Mouse (Mus musculus): ENCODE results near the gene Rab5if. TPM values are rescaled to one million over a fixed set of nuclear protein-coding genes. Genes with fewer than 3 reads are reported as not detected.
A peak's percentile ranks its signal among the peaks of the same experiment; 100 is the strongest.
"Not testable (repeated sequence)": the region's sequence is repeated elsewhere in the genome, so short reads cannot be mapped to it uniquely, and the experiment has no call there.

Gene Rab5if
- polyA plus RNA-seq, 1 experiment from 2014 or later, result 155 TPM

GRCm38 (mm10) chr2:156882431-156883001, 19.6 kb downstream of the Rab5if start:
- WGBS, result 50% methylated on average over 10 of the region's 10 CpGs
- Histone ChIP-seq H3K27ac (no peak overlapping the region), H3K4me3 (no peak overlapping the region), H3K27me3 (no peaks in the 10 kb centered on the region), H3K9ac (no peak overlapping the region), H3K36me3 (no peaks in the 10 kb centered on the region), H3K4me2 (no peak overlapping the region), H3K9me3 (no peaks in the 10 kb centered on the region), H3K4me1 (replicated peaks) (no peaks in the 10 kb centered on the region)
- ATAC-seq (ENCODE audit: low FRiP score), result no peak

- Histone ChIP-seq H3K9ac (no peak overlapping the region), H3K4me3 (no peak overlapping the region), H3K36me3 (no peaks in the 10 kb centered on the region), H3K4me2 (no peak overlapping the region), H3K27me3 (no peaks in the 10 kb centered on the region), H3K4me1 (replicated peaks) (no peaks in the 10 kb centered on the region), H3K27ac (no peak overlapping the region), H3K9me3 (no peaks in the 10 kb centered on the region)
- no peak for ATAC-seq (ENCODE audit: low FRiP score)
- 89% methylated on average over 10 of the region's 10 CpGs for WGBS
Measured at GRCm38 (mm10) chr2:156884396-156885211, 21.7 kb downstream of the Rab5if start.

- not testable (repeated sequence) for H3K36me3 ChIP-seq; H3K4me1 ChIP-seq (replicated peaks); H3K4me2 ChIP-seq; H3K27me3 ChIP-seq; H3K9ac ChIP-seq; H3K27ac ChIP-seq; ATAC-seq (ENCODE audit: low FRiP score); H3K4me3 ChIP-seq; H3K9me3 ChIP-seq
- WGBS, result 79% methylated on average over 2 of the region's 2 CpGs
Measured at GRCm38 (mm10) chr2:156885666-156886065, 22.7 kb downstream of the Rab5if start.

- no peak for ATAC-seq (ENCODE audit: low FRiP score)
- H3K4me3 ChIP-seq, result no peak overlapping the region
- no peaks in the 10 kb centered on the region for H3K4me1 ChIP-seq (replicated peaks)
- no peaks in the 10 kb centered on the region for H3K27me3 ChIP-seq
- no peak overlapping the region for H3K27ac ChIP-seq
- WGBS, result 83% methylated on average over 10 of the region's 10 CpGs
- no peaks in the 10 kb centered on the region for H3K9me3 ChIP-seq
- no peak overlapping the region for H3K9ac ChIP-seq
- H3K4me2 ChIP-seq, result no peak overlapping the region
- no peaks in the 10 kb centered on the region for H3K36me3 ChIP-seq
Measured at GRCm38 (mm10) chr2:156886084-156886631, 23.2 kb downstream of the Rab5if start.

- H3K36me3 ChIP-seq, result no peaks in the 10 kb centered on the region
- WGBS, result 66% methylated on average over 6 of the region's 6 CpGs
Measured at GRCm38 (mm10) chr2:156887017-156887416, 24.1 kb downstream of the Rab5if start, which contains the start of gene Sla2. TSS of gene Sla2 (minus strand) at chr2:156887192.

GRCm38 (mm10) chr2:156888490-156888889, 25.6 kb downstream of the Rab5if start:
- no peaks in the 10 kb centered on the region for H3K9me3 ChIP-seq
- H3K36me3 ChIP-seq, result no peaks in the 10 kb centered on the region
- H3K4me1 ChIP-seq (replicated peaks), result peaks cover 14% of the 10 kb centered on the region
- H3K9ac ChIP-seq, result no peak overlapping the region
- no peaks in the 10 kb centered on the region for H3K27me3 ChIP-seq
- ATAC-seq (ENCODE audit: low FRiP score), result no peak
- no peak overlapping the region for H3K4me2 ChIP-seq
- no peak overlapping the region for H3K4me3 ChIP-seq
- no peak overlapping the region for H3K27ac ChIP-seq
- 72% methylated on average over 3 of the region's 3 CpGs for WGBS

More at GRCm38 (mm10) chr2:156887017-156887416, 24.1 kb downstream of the Rab5if start, which contains the start of gene Sla2:
- H3K9me3 ChIP-seq, result no peaks in the 10 kb centered on the region
- H3K27me3 ChIP-seq, result no peaks in the 10 kb centered on the region
- H3K4me3 ChIP-seq, result no peak within 1 kb of the TSS
- ATAC-seq (ENCODE audit: low FRiP score), result no peak
- H3K4me1 ChIP-seq (replicated peaks), result peaks cover 4% of the 10 kb centered on the region
- H3K27ac ChIP-seq, result no peak within 1 kb of the TSS
- no peak within 1 kb of the TSS for H3K4me2 ChIP-seq
- no peak within 1 kb of the TSS for H3K9ac ChIP-seq

GRCm38 (mm10) chr2:156892240-156892639, 29.3 kb downstream of the Rab5if start:
- Histone ChIP-seq H3K36me3 (no peaks in the 10 kb centered on the region), H3K4me1 (replicated peaks) (peaks cover 14% of the 10 kb centered on the region), H3K9me3 (no peaks in the 10 kb centered on the region), H3K4me3 (no peak overlapping the region), H3K9ac (no peak overlapping the region), H3K27me3 (no peaks in the 10 kb centered on the region), H3K4me2 (no peak overlapping the region), H3K27ac (no peak overlapping the region; the same call in 1 of the 2 replicates)
- 0 out of 2 replicates have a peak, but pooled peaks have one; percentile 57 for ATAC-seq (ENCODE audit: low FRiP score)
- WGBS, result 17% methylated on average over 3 of the region's 3 CpGs

GRCm38 (mm10) chr2:156892821-156893220, 29.9 kb downstream of the Rab5if start:
- Histone ChIP-seq H3K9me3 (no peaks in the 10 kb centered on the region), H3K9ac (no peak overlapping the region), H3K4me3 (no peak overlapping the region), H3K36me3 (no peaks in the 10 kb centered on the region), H3K27ac (no peak overlapping the region; the same call in 1 of the 2 replicates), H3K27me3 (no peaks in the 10 kb centered on the region), H3K4me2 (no peak overlapping the region), H3K4me1 (replicated peaks) (peaks cover 14% of the 10 kb centered on the region)
- 62% methylated on average over 6 of the region's 6 CpGs for WGBS
- no peak for ATAC-seq (ENCODE audit: low FRiP score)

- Histone ChIP-seq H3K27ac (no peak overlapping the region), H3K4me2 (no peak overlapping the region), H3K36me3 (no peaks in the 10 kb centered on the region), H3K4me1 (replicated peaks) (peaks cover 14% of the 10 kb centered on the region), H3K27me3 (no peaks in the 10 kb centered on the region), H3K9ac (no peak overlapping the region), H3K9me3 (no peaks in the 10 kb centered on the region), H3K4me3 (no peak overlapping the region)
- WGBS, result 87% methylated on average over 15 of the region's 15 CpGs
- no peak for ATAC-seq (ENCODE audit: low FRiP score)
Measured at GRCm38 (mm10) chr2:156894496-156895265, 31.8 kb downstream of the Rab5if start.

GRCm38 (mm10) chr2:156896384-156896914, 33.5 kb downstream of the Rab5if start:
- Histone ChIP-seq H3K4me2 (no peak overlapping the region), H3K9ac (no peak overlapping the region), H3K36me3 (no peaks in the 10 kb centered on the region), H3K27me3 (no peaks in the 10 kb centered on the region), H3K4me3 (no peak overlapping the region), H3K27ac (no peak overlapping the region), H3K4me1 (replicated peaks) (peaks cover 14% of the 10 kb centered on the region), H3K9me3 (no peaks in the 10 kb centered on the region)
- WGBS, result 76% methylated on average over 9 of the region's 9 CpGs
- no peak for ATAC-seq (ENCODE audit: low FRiP score)

- H3K4me2 ChIP-seq, result no peak overlapping the region
- WGBS, result 90% methylated on average over 9 of the region's 9 CpGs
- no peak for ATAC-seq (ENCODE audit: low FRiP score)
Measured at GRCm38 (mm10) chr2:156897034-156897433, 34.1 kb downstream of the Rab5if start.

GRCm38 (mm10) chr2:156898374-156898773, 35.4 kb downstream of the Rab5if start:
- no peak for ATAC-seq (ENCODE audit: low FRiP score)
- no peak overlapping the region for H3K27ac ChIP-seq
- H3K4me1 ChIP-seq (replicated peaks), result no peaks in the 10 kb centered on the region; the same call in 1 of the 2 replicates
- no peak overlapping the region for H3K4me3 ChIP-seq
- H3K9ac ChIP-seq, result no peak overlapping the region
- no peaks in the 10 kb centered on the region for H3K36me3 ChIP-seq
- no peaks in the 10 kb centered on the region for H3K27me3 ChIP-seq
- 74% methylated on average over 4 of the region's 4 CpGs for WGBS
- H3K4me2 ChIP-seq, result no peak overlapping the region
- H3K9me3 ChIP-seq, result no peaks in the 10 kb centered on the region

More at GRCm38 (mm10) chr2:156897034-156897433, 34.1 kb downstream of the Rab5if start:
- H3K4me1 ChIP-seq (replicated peaks), result peaks cover 10% of the 10 kb centered on the region
- H3K9me3 ChIP-seq, result no peaks in the 10 kb centered on the region
- H3K9ac ChIP-seq, result no peak overlapping the region
- no peak overlapping the region for H3K4me3 ChIP-seq
- H3K27me3 ChIP-seq, result no peaks in the 10 kb centered on the region
- H3K27ac ChIP-seq, result no peak overlapping the region
- no peaks in the 10 kb centered on the region for H3K36me3 ChIP-seq
